Mouse (Mus musculus): Measurements from ENCODE around the gene Nup133. TPM values are rescaled to one million over a fixed set of nuclear protein-coding genes. Genes with fewer than 3 reads are reported as not detected.
"Not testable (repeated sequence)": the region's sequence is repeated elsewhere in the genome, so short reads cannot be mapped to it uniquely, and the experiment has no call there.

Nup133 gene
- polyA plus RNA-seq, 1 experiment from 2014 or later = 30.4 TPM

DNA sequence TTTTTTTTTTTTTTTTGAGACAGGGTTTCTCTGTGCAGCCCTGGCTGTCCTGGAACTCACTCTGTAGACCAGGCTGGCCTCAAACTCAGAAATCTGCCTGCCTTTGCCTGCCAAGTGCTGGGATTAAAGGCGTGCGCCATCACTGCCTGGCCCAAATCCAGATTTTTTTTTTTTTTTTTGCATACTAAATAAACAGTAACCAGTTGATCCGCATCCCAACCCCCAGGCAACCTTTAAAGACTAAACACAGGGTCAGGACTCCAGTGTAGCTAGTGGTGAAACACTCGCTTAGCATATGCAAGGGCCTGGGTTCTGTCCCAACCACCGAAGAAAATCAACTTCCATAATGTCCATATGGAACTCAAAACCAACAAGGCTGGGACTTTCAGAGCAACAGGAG is 11.5 kb upstream of the Nup133 start:
- H3K4me2 ChIP-seq (ENCODE audit: low read depth, low read length); DNase-seq (ENCODE audit: low spot score); H3K27me3 ChIP-seq (replicated peaks; ENCODE audit: control insufficient read depth, insufficient read depth, low read length); H3K9me3 ChIP-seq (ENCODE audit: control insufficient read depth, low read length); ATAC-seq (ENCODE audit: low read depth); H3K27ac ChIP-seq (replicated peaks; ENCODE audit: low read depth, low read length); H3K9ac ChIP-seq (ENCODE audit: low read depth, low read length); H3K4me1 ChIP-seq (ENCODE audit: control insufficient read depth, insufficient read depth, low read length); H3K4me3 ChIP-seq (ENCODE audit: low read depth, low read length): not testable (repeated sequence)
- peaks cover 31% of the 10 kb centered on the region for H3K36me3 ChIP-seq (ENCODE audit: control insufficient read depth, insufficient read depth, low read length)
- 75% methylated on average over 5 of the region's 5 CpGs for WGBS

GRCm38 (mm10) chr8:123960056-123960455 is 11.0 kb upstream of the Nup133 start:
- H3K36me3 ChIP-seq (ENCODE audit: control insufficient read depth, insufficient read depth, low read length) = peaks cover 33% of the 10 kb centered on the region
- no peak for ATAC-seq (ENCODE audit: low read depth)
- no peak overlapping the region for H3K4me2 ChIP-seq (ENCODE audit: low read depth, low read length)
- no peak for DNase-seq (ENCODE audit: low spot score)
- H3K27me3 ChIP-seq (replicated peaks; ENCODE audit: control insufficient read depth, insufficient read depth, low read length) = no peaks in the 10 kb centered on the region
- no peak overlapping the region for H3K4me3 ChIP-seq (ENCODE audit: low read depth, low read length)
- 80% methylated on average over 8 of the region's 9 CpGs for WGBS
- no peak overlapping the region for H3K9ac ChIP-seq (ENCODE audit: low read depth, low read length)
- H3K4me1 ChIP-seq (ENCODE audit: control insufficient read depth, insufficient read depth, low read length) = no peaks in the 10 kb centered on the region
- no peak overlapping the region for H3K27ac ChIP-seq (replicated peaks; ENCODE audit: low read depth, low read length)
- no peaks in the 10 kb centered on the region for H3K9me3 ChIP-seq (ENCODE audit: control insufficient read depth, low read length)

GRCm38 (mm10) chr8:123959473-123959872 is 10.4 kb upstream of the Nup133 start:
- no peak overlapping the region for H3K9ac ChIP-seq (ENCODE audit: low read depth, low read length)
- H3K4me1 ChIP-seq (ENCODE audit: control insufficient read depth, insufficient read depth, low read length) = no peaks in the 10 kb centered on the region
- H3K4me2 ChIP-seq (ENCODE audit: low read depth, low read length) = no peak overlapping the region
- no peak for ATAC-seq (ENCODE audit: low read depth)
- no peaks in the 10 kb centered on the region for H3K27me3 ChIP-seq (replicated peaks; ENCODE audit: control insufficient read depth, insufficient read depth, low read length)
- DNase-seq (ENCODE audit: low spot score) = no peak
- 93% methylated on average over 6 of the region's 6 CpGs for WGBS
- H3K9me3 ChIP-seq (ENCODE audit: control insufficient read depth, low read length) = no peaks in the 10 kb centered on the region
- H3K27ac ChIP-seq (replicated peaks; ENCODE audit: low read depth, low read length) = no peak overlapping the region
- peaks cover 33% of the 10 kb centered on the region; the same call in 1 of the 2 replicates for H3K36me3 ChIP-seq (ENCODE audit: control insufficient read depth, insufficient read depth, low read length)
- no peak overlapping the region for H3K4me3 ChIP-seq (ENCODE audit: low read depth, low read length)

DNA sequence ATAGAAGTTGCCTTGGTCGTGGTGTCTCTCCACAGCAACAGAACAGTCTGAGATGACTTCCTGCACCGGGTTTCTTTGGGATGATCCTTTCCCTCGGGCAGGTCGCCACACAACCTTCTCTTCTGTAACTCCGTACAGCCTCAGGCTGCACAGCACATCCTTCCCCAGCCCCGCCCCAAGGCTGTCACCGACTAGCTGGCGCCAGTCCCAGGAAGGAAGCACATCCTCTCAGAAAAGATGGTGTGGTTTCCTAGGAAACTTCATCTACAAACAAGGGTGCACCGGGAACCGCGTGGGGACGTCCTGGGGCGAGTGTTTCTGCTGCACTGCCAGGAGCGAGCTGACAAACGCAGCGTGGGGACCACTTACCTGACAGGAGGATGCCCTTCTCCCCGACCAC is 9.1 kb upstream of the Nup133 start:
- DNase-seq (ENCODE audit: low spot score) (no peak), ATAC-seq (ENCODE audit: low read depth) (no peak)
- H3K4me2 ChIP-seq (ENCODE audit: low read depth, low read length) = no peak overlapping the region
- no peaks in the 10 kb centered on the region for H3K9me3 ChIP-seq (ENCODE audit: control insufficient read depth, low read length)
- no peak overlapping the region for H3K9ac ChIP-seq (ENCODE audit: low read depth, low read length)
- H3K4me1 ChIP-seq (ENCODE audit: control insufficient read depth, insufficient read depth, low read length) = no peaks in the 10 kb centered on the region
- WGBS = 77% methylated on average over 17 of the region's 17 CpGs
- no peak overlapping the region for H3K27ac ChIP-seq (replicated peaks; ENCODE audit: low read depth, low read length)
- H3K27me3 ChIP-seq (replicated peaks; ENCODE audit: control insufficient read depth, insufficient read depth, low read length) = no peaks in the 10 kb centered on the region
- peaks cover 37% of the 10 kb centered on the region; the same call in 1 of the 2 replicates for H3K36me3 ChIP-seq (ENCODE audit: control insufficient read depth, insufficient read depth, low read length)
- H3K4me3 ChIP-seq (ENCODE audit: low read depth, low read length) = no peak overlapping the region

DNA sequence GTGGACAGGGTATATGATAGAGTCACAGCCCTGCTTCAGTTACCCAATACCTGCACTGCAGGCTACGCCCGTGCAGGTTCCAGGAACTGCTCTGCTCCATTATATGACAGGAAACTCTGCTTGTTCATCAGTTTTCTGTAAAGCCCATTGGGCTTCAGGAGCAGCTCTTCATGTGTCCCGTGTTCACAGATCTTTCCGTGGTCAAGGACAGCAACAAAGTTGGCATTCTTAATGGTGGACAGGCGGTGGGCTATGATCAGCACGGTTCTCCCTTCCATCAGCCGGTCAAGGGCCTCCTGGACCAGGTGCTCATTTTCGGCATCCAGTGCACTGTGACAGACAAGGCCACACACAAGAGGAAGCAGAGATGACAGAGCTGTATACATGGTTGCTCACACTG is 5.2 kb upstream of the Nup133 start:
- WGBS = 95% methylated on average over 8 of the region's 8 CpGs
- Histone ChIP-seq H3K27ac (replicated peaks; ENCODE audit: low read depth, low read length) (no peak overlapping the region), H3K9ac (ENCODE audit: low read depth, low read length) (no peak overlapping the region), H3K4me1 (ENCODE audit: control insufficient read depth, insufficient read depth, low read length) (peaks cover 3% of the 10 kb centered on the region; the same call in 1 of the 2 replicates), H3K9me3 (ENCODE audit: control insufficient read depth, low read length) (no peaks in the 10 kb centered on the region), H3K36me3 (ENCODE audit: control insufficient read depth, insufficient read depth, low read length) (peaks cover 43% of the 10 kb centered on the region; the same call in 1 of the 2 replicates), H3K4me3 (ENCODE audit: low read depth, low read length) (no peak overlapping the region), H3K27me3 (replicated peaks; ENCODE audit: control insufficient read depth, insufficient read depth, low read length) (no peaks in the 10 kb centered on the region), H3K4me2 (ENCODE audit: low read depth, low read length) (no peak overlapping the region)
- ATAC-seq (ENCODE audit: low read depth) = no peak
- DNase-seq (ENCODE audit: low spot score) = no peak

DNA sequence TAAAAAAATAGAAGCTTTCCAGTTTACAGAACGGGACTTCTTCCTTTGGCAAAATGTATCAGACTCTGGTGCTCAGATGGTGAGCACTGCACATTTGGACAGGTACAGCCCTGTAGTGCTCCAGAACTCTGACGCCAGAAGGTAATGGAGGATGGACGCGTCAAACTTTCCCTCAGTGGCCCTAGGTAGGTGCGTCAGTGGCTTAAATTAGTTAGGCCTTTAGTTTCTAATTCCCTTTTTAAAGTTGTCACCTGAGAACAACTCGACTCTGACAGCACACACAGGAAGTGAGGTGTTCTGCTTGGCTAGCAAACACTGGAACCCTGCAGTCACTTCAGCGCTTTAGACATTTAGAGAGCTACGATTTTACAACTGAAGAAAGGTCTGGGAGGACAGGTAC is 4.6 kb upstream of the Nup133 start:
- ATAC-seq (ENCODE audit: low read depth) (no peak), DNase-seq (ENCODE audit: low spot score) (no peak)
- Histone ChIP-seq H3K27me3 (replicated peaks; ENCODE audit: control insufficient read depth, insufficient read depth, low read length) (no peaks in the 10 kb centered on the region), H3K9ac (ENCODE audit: low read depth, low read length) (no peak overlapping the region), H3K4me2 (ENCODE audit: low read depth, low read length) (no peak overlapping the region), H3K36me3 (ENCODE audit: control insufficient read depth, insufficient read depth, low read length) (peaks cover 43% of the 10 kb centered on the region; the same call in 1 of the 2 replicates), H3K27ac (replicated peaks; ENCODE audit: low read depth, low read length) (no peak overlapping the region), H3K9me3 (ENCODE audit: control insufficient read depth, low read length) (no peaks in the 10 kb centered on the region), H3K4me3 (ENCODE audit: low read depth, low read length) (no peak overlapping the region), H3K4me1 (ENCODE audit: control insufficient read depth, insufficient read depth, low read length) (peaks cover 3% of the 10 kb centered on the region; the same call in 1 of the 2 replicates)
- 83% methylated on average over 8 of the region's 8 CpGs for WGBS

DNA sequence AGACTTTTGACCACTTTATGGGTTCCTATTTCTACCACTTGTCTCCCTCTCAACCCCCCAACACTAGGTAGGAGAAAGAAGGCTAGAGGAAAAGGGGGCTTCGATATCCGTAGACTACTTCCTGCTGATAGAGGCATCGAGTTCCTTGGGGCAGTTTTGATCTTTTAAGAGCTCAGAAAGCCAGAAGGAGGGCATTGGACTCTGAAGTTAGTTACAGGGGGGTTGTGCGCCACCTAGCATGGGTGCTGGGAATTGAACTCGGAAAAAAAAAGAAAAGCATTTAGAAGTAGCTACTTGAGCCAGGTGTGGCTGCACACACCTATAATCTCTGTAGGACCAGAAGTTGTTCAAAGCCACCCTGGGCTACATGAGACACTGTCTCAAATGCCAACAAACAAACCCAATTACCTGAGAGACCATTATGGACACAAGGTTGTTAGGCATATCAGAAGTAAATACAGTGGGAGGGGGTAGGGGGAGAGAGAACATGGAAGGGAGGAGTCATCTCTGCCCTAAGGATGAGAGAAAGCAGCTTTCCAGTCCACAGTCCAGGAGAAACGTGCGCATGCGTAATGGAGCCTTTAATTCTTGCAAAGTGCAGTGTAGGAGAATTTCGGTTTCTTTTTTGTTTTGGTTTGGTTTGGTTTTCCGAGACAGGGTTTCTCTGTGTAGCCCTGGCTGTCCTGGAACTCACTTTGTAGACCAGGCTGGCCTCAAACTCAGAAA is 1.2 kb upstream of the Nup133 start:
- no peaks in the 10 kb centered on the region for H3K9me3 ChIP-seq (ENCODE audit: control insufficient read depth, low read length)
- peak overlapping the region; percentile 81 for H3K9ac ChIP-seq (ENCODE audit: low read depth, low read length)
- 31% methylated on average over 10 of the region's 10 CpGs for WGBS
- H3K27ac ChIP-seq (replicated peaks; ENCODE audit: low read depth, low read length) = peak overlapping the region; percentile 82; the same call in 1 of the 2 replicates
- H3K36me3 ChIP-seq (ENCODE audit: control insufficient read depth, insufficient read depth, low read length) = peaks cover 30% of the 10 kb centered on the region; the same call in 1 of the 2 replicates
- H3K4me2 ChIP-seq (ENCODE audit: low read depth, low read length) = peak overlapping the region; percentile 94
- DNase-seq (ENCODE audit: low spot score) (peak; percentile 69), ATAC-seq (ENCODE audit: low read depth) (no peak)
- peak overlapping the region; percentile 86 for H3K4me3 ChIP-seq (ENCODE audit: low read depth, low read length)
- peaks cover 8% of the 10 kb centered on the region for H3K4me1 ChIP-seq (ENCODE audit: control insufficient read depth, insufficient read depth, low read length)
- no peaks in the 10 kb centered on the region for H3K27me3 ChIP-seq (replicated peaks; ENCODE audit: control insufficient read depth, insufficient read depth, low read length)

DNA sequence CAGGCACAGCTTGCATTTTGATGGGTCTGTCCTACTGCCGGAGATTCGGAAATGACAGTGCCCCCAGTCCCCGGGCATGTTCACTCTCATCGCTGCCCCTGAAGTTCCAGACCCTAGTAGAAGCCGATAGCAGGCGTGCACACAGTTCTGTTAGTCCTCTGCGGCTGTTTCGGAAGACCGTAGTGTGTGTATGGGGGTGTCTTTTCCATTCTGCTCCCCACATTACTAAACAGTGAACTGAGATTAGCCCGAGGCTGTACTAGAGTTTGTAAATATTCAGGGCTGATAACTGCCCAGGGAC is 571 bp upstream of the Nup133 start:
- H3K4me1 ChIP-seq (ENCODE audit: control insufficient read depth, insufficient read depth, low read length) = peaks cover 8% of the 10 kb centered on the region
- ATAC-seq (ENCODE audit: low read depth) (peak; percentile 31; the same call in 1 of the 2 replicates), DNase-seq (ENCODE audit: low spot score) (no peak)
- H3K4me2 ChIP-seq (ENCODE audit: low read depth, low read length) = peak overlapping the region; percentile 94
- peak overlapping the region; percentile 86 for H3K4me3 ChIP-seq (ENCODE audit: low read depth, low read length)
- no peaks in the 10 kb centered on the region for H3K27me3 ChIP-seq (replicated peaks; ENCODE audit: control insufficient read depth, insufficient read depth, low read length)
- peak overlapping the region; percentile 81 for H3K9ac ChIP-seq (ENCODE audit: low read depth, low read length)
- H3K27ac ChIP-seq (replicated peaks; ENCODE audit: low read depth, low read length) = peak overlapping the region; percentile 82
- 4% methylated on average over 10 of the region's 10 CpGs for WGBS
- peaks cover 34% of the 10 kb centered on the region; the same call in 1 of the 2 replicates for H3K36me3 ChIP-seq (ENCODE audit: control insufficient read depth, insufficient read depth, low read length)
- H3K9me3 ChIP-seq (ENCODE audit: control insufficient read depth, low read length) = no peaks in the 10 kb centered on the region

- H3K4me3 ChIP-seq (ENCODE audit: low read depth, low read length) = no peak overlapping the region
- H3K4me2 ChIP-seq (ENCODE audit: low read depth, low read length) = no peak overlapping the region
- no peak overlapping the region for H3K27ac ChIP-seq (replicated peaks; ENCODE audit: low read depth, low read length)
- ATAC-seq (ENCODE audit: low read depth) (no peak), DNase-seq (ENCODE audit: low spot score) (no peak)
- peaks cover 85% of the 10 kb centered on the region for H3K36me3 ChIP-seq (ENCODE audit: control insufficient read depth, insufficient read depth, low read length)
- H3K9me3 ChIP-seq (ENCODE audit: control insufficient read depth, low read length) = no peaks in the 10 kb centered on the region
- no peak overlapping the region for H3K9ac ChIP-seq (ENCODE audit: low read depth, low read length)
- WGBS = 91% methylated on average over 7 of the region's 7 CpGs
- no peaks in the 10 kb centered on the region for H3K4me1 ChIP-seq (ENCODE audit: control insufficient read depth, insufficient read depth, low read length)
- H3K27me3 ChIP-seq (replicated peaks; ENCODE audit: control insufficient read depth, insufficient read depth, low read length) = no peaks in the 10 kb centered on the region
Measured at GRCm38 (mm10) chr8:123929026-123929425, 20.0 kb downstream of the Nup133 start.
